Comparison of ENCODE assay signal across 16 mouse cellular contexts in the genomic region with DNA sequence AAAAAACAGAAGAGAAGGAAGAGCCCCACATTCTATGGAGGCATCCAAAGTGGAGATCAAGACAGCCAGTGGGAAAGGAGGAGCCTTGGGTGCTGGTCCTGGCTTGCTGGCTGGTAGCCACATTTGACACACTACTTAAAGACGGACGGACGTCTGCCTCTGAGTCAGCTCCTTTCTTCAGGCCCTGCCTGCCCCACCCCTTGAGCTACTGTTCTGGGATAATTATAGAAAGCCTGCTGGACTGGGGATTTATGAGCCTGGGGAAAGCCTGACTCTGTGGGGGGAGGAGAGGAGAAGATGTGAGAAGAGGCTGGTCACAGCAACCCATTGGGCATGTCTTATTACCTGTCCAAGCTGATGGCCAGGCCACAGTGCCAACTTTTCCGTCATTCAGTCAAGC. TPM values are rescaled to one million over a fixed set of nuclear protein-coding genes. Genes with fewer than 3 reads are reported as not detected.
A peak's percentile ranks its signal among the peaks of the same experiment; 100 is the strongest.
DNase-seq lines count a peak whose midpoint lies in the region; ATAC-seq and TF ChIP-seq lines count a peak whose summit lies in the region.
"Had no signal": no experiment of that assay in that cellular context is flagged by ENCODE, and none has a peak within 500 bp of the region (broad histone marks: within the 10 kb centered on the region; RNA-seq: fewer than 3 reads in every experiment).

No protein-coding gene starts in this region.

- no peak overlapping the region for H3K4me2 ChIP-seq in lung, postnatal 0 days (replicated peaks; ENCODE audit: low read depth, low read length)
- 0 out of 2 replicates have a peak overlapping the region, but pooled peaks have one; percentile 31 for H3K4me2 ChIP-seq in heart, embryonic 11.5 days
- H3K4me2 ChIP-seq in stomach, embryonic 16.5 days (ENCODE audit: low read depth, low read length): no peak overlapping the region
- H3K4me2 ChIP-seq in midbrain, embryonic 11.5 days: no peak overlapping the region
- H3K4me2 ChIP-seq: hindbrain, embryonic 15.5 days; lung, embryonic 15.5 days; midbrain, embryonic 13.5 days had no signal

- no peak overlapping the region for H3K4me3 ChIP-seq in lung, postnatal 0 days (ENCODE audit: low read depth, low read length)
- no peak overlapping the region for H3K4me3 ChIP-seq in heart, embryonic 11.5 days (ENCODE audit: low read depth, low read length)
- no peak overlapping the region for H3K4me3 ChIP-seq in stomach, embryonic 16.5 days (replicated peaks; ENCODE audit: low read length)
- H3K4me3 ChIP-seq in midbrain, embryonic 11.5 days (ENCODE audit: low read depth, low read length): no peak overlapping the region
- H3K4me3 ChIP-seq: hindbrain, embryonic 15.5 days; lung, embryonic 15.5 days; midbrain, embryonic 13.5 days had no signal

- WGBS in lung, postnatal 0 days: 31% methylated on average over 4 of the region's 4 CpGs
- WGBS in heart, embryonic 11.5 days (ENCODE audit: insufficient replicate concordance): 26% methylated on average over 4 of the region's 4 CpGs
- 39% methylated on average over 4 of the region's 4 CpGs for WGBS in stomach, embryonic 16.5 days
- 50% methylated on average over 4 of the region's 4 CpGs for WGBS in midbrain, embryonic 11.5 days

- DNase-seq in gastrocnemius, postnatal 25 days: peak; percentile 53
- DNase-seq in gastrocnemius, postnatal 4 days (ENCODE audit: low spot score in 2 of 2): no peak
- peak; percentile 50 for DNase-seq in lung, postnatal 0 days (ENCODE audit: low spot score)
- DNase-seq in lung, postnatal 14 days: no peak
- DNase-seq in midbrain, embryonic 11.5 days (ENCODE audit: low spot score, missing footprints): no peak
- DNase-seq: cerebellum, postnatal 36 days; thymus, postnatal 14 days had no signal

- no peaks in the 10 kb centered on the region for H3K36me3 ChIP-seq in lung, postnatal 0 days (ENCODE audit: insufficient read depth, low read length)
- no peaks in the 10 kb centered on the region for H3K36me3 ChIP-seq in heart, embryonic 11.5 days (ENCODE audit: control insufficient read depth, insufficient read depth, low read length)
- H3K36me3 ChIP-seq in stomach, embryonic 16.5 days (ENCODE audit: control insufficient read depth, insufficient read depth, low read length): no peaks in the 10 kb centered on the region
- H3K36me3 ChIP-seq in midbrain, embryonic 11.5 days (ENCODE audit: control insufficient read depth, insufficient read depth, low read length): no peaks in the 10 kb centered on the region
- H3K36me3 ChIP-seq: hindbrain, embryonic 15.5 days; lung, embryonic 15.5 days; midbrain, embryonic 13.5 days had no signal

- no peaks in the 10 kb centered on the region for H3K9me3 ChIP-seq in lung, postnatal 0 days (ENCODE audit: low read length)
- H3K9me3 ChIP-seq in heart, embryonic 11.5 days (replicated peaks; ENCODE audit: control insufficient read depth, low read length): no peaks in the 10 kb centered on the region
- no peaks in the 10 kb centered on the region for H3K9me3 ChIP-seq in stomach, embryonic 16.5 days (replicated peaks; ENCODE audit: control insufficient read depth, low read length)
- H3K9me3 ChIP-seq in midbrain, embryonic 11.5 days (ENCODE audit: control insufficient read depth, low read length): no peaks in the 10 kb centered on the region
- H3K9me3 ChIP-seq: hindbrain, embryonic 15.5 days; lung, embryonic 15.5 days; midbrain, embryonic 13.5 days had no signal

- H3K9ac ChIP-seq in lung, postnatal 0 days (replicated peaks; ENCODE audit: low read depth): no peak overlapping the region
- no peak overlapping the region for H3K9ac ChIP-seq in heart, embryonic 11.5 days (ENCODE audit: low read depth, low read length)
- H3K9ac ChIP-seq in stomach, embryonic 16.5 days (ENCODE audit: low read length): no peak overlapping the region
- no peak overlapping the region for H3K9ac ChIP-seq in midbrain, embryonic 11.5 days (ENCODE audit: low read length)
- H3K9ac ChIP-seq: hindbrain, embryonic 15.5 days; lung, embryonic 15.5 days; midbrain, embryonic 13.5 days had no signal

- TF ChIP-seq CTCF in lung, postnatal 0 days (IDR thresholded peaks at IDR 0.05): no peak

- no peaks in the 10 kb centered on the region for H3K27me3 ChIP-seq in lung, postnatal 0 days (replicated peaks; ENCODE audit: insufficient read depth, low read length)
- no peaks in the 10 kb centered on the region for H3K27me3 ChIP-seq in heart, embryonic 11.5 days (ENCODE audit: control insufficient read depth, insufficient read depth, low read length)
- H3K27me3 ChIP-seq in stomach, embryonic 16.5 days (ENCODE audit: control insufficient read depth, insufficient read depth, low read length): no peaks in the 10 kb centered on the region
- H3K27me3 ChIP-seq in midbrain, embryonic 11.5 days (ENCODE audit: control insufficient read depth, insufficient read depth, low read length): no peaks in the 10 kb centered on the region
- H3K27me3 ChIP-seq: lung, embryonic 15.5 days; midbrain, embryonic 13.5 days had no signal

- H3K27ac ChIP-seq in lung, postnatal 0 days (ENCODE audit: low read length): no peak overlapping the region
- H3K27ac ChIP-seq in heart, embryonic 11.5 days (ENCODE audit: low read depth, low read length): no peak overlapping the region
- no peak overlapping the region for H3K27ac ChIP-seq in stomach, embryonic 16.5 days (ENCODE audit: low read length)
- no peak overlapping the region for H3K27ac ChIP-seq in midbrain, embryonic 11.5 days (ENCODE audit: low read depth, low read length)
- H3K27ac ChIP-seq: hindbrain, embryonic 15.5 days; lung, embryonic 15.5 days; midbrain, embryonic 13.5 days had no signal

- no peaks in the 10 kb centered on the region; the same call in 1 of the 2 replicates for H3K4me1 ChIP-seq in lung, postnatal 0 days (ENCODE audit: insufficient read depth, low read depth, low read length)
- H3K4me1 ChIP-seq in heart, embryonic 11.5 days (ENCODE audit: control insufficient read depth, insufficient read depth, low read length): peaks cover 12% of the 10 kb centered on the region
- 0 out of 2 replicates have a peak, but pooled peaks cover 3% of the 10 kb centered on the region for H3K4me1 ChIP-seq in stomach, embryonic 16.5 days (ENCODE audit: control insufficient read depth, insufficient read depth, low read length)
- H3K4me1 ChIP-seq in midbrain, embryonic 11.5 days (ENCODE audit: control insufficient read depth, insufficient read depth, low read length): no peaks in the 10 kb centered on the region
- H3K4me1 ChIP-seq: hindbrain, embryonic 15.5 days; midbrain, embryonic 13.5 days had no signal

- no peak for TF ChIP-seq EP300 in lung, postnatal 0 days (IDR thresholded peaks at IDR 0.05)

- ATAC-seq in lung, postnatal 0 days: no peak
- ATAC-seq in heart, embryonic 11.5 days (replicated peaks; ENCODE audit: insufficient number of reproducible peaks, low FRiP score, low TSS enrichment): no peak
- peak; percentile 58 for ATAC-seq in stomach, embryonic 16.5 days (ENCODE audit: insufficient read depth, low FRiP score)
- no peak for ATAC-seq in midbrain, embryonic 11.5 days (ENCODE audit: low FRiP score)
- ATAC-seq: CD4-positive, CD25-positive, alpha-beta regulatory T cell, adult 4 months; forebrain, embryonic 14.5 days; midbrain, embryonic 13.5 days had no signal

RNA-seq across cellular contexts. Expression of a gene that starts 12.1 kb away (rescaled TPM):
- 1 to 10 TPM; 2.3 to 3.0 TPM for total RNA-seq in gastrocnemius, postnatal 25 days (2021)
- under 1 TPM in 1 of 2 experiments, not detected in 1; 0.73 TPM for total RNA-seq in gastrocnemius, postnatal 4 days (2021)
- polyA plus RNA-seq in lung, postnatal 0 days (2015; fragmentation: Nextera tagmentation; extraction: Ambion mirVana): 0.29 and 0.53 TPM in 2 replicates
- 32.3 and 33.3 TPM in 2 replicates for polyA plus RNA-seq in heart, embryonic 11.5 days (2014; fragmentation: Nextera tagmentation; extraction: Ambion mirVana)
- 2.3 and 2.6 TPM in 2 replicates for polyA plus RNA-seq in stomach, embryonic 16.5 days (2015; fragmentation: Nextera tagmentation; extraction: Ambion mirVana)
- polyA plus RNA-seq in midbrain, embryonic 11.5 days (2014; fragmentation: Nextera tagmentation; extraction: Ambion mirVana): not detected in 2 replicates
- polyA plus RNA-seq: CD4-positive, CD25-positive, alpha-beta regulatory T cell, adult 4 months; forebrain, embryonic 14.5 days; gonadal fat pad, adult 2 months; hindbrain, embryonic 15.5 days; midbrain, embryonic 13.5 days; neural tube, embryonic 11.5 days had no signal

RNA-seq across cellular contexts. Expression of a gene that starts 45.0 kb away (rescaled TPM):
- 10 to 100 TPM; 17.0 to 42.9 TPM for total RNA-seq in gastrocnemius, postnatal 25 days (2021)
- 10 to 100 TPM; 21.5 to 23.7 TPM for total RNA-seq in gastrocnemius, postnatal 4 days (2021)
- polyA plus RNA-seq in lung, postnatal 0 days (2015; fragmentation: Nextera tagmentation; extraction: Ambion mirVana): 2.9 and 3.1 TPM in 2 replicates
- 5.3 and 5.4 TPM in 2 replicates for polyA plus RNA-seq in heart, embryonic 11.5 days (2014; fragmentation: Nextera tagmentation; extraction: Ambion mirVana)
- 6.3 and 6.9 TPM in 2 replicates for polyA plus RNA-seq in stomach, embryonic 16.5 days (2015; fragmentation: Nextera tagmentation; extraction: Ambion mirVana)
- polyA plus RNA-seq in midbrain, embryonic 11.5 days (2014; fragmentation: Nextera tagmentation; extraction: Ambion mirVana): 3.2 and 3.4 TPM in 2 replicates

Comparison
In these comparisons a context has a peak if more than half of its experiments do, and no peak if none do; other contexts are left out.
1. DNase-seq: peak in gastrocnemius, postnatal 25 days (single experiment) and lung, postnatal 0 days (single experiment); none in gastrocnemius, postnatal 4 days (0 of 2), lung, postnatal 14 days (single experiment) and midbrain, embryonic 11.5 days (single experiment).